Mouse (Mus musculus) spleen, adult 18-20 months (tissue): ENCODE measurements at regions not wholly inside any gene's neighbourhood (a gene's known extent, or its start where the extent isn't known, plus 50 kb on each side); places are given as distances from the start of the nearest gene placed in this dataset.
A peak's percentile ranks its signal among the peaks of the same experiment; 100 is the strongest.
"Not testable (repeated sequence)": the region's sequence is repeated elsewhere in the genome, so short reads cannot be mapped to it uniquely, and the experiment has no call there.

Source experiments
- DNase-seq, 2 experiments: peaks; one replicate each; pipeline ENCODE4 v3.0.0; 2022; ENCODE audit warnings: mixed read lengths in 2 of 2

- DNase-seq: no peak
These were observed 50.7 kb upstream of the Wdr26 start for GRCm38 (mm10) chr1:181262496-181262895.

GRCm38 (mm10) chr1:181263216-181263615 lies 51.4 kb upstream of the Wdr26 start:
- no peak for DNase-seq

- not testable (repeated sequence) for DNase-seq
These were observed 58.7 kb upstream of the Wdr26 start for GRCm38 (mm10) chr1:181270469-181270868.

GRCm38 (mm10) chr1:181271164-181271563 lies 59.4 kb upstream of the Wdr26 start:
- no peak for DNase-seq

- DNase-seq: no peak
These were observed 60.0 kb upstream of the Wdr26 start for GRCm38 (mm10) chr1:181271821-181272220.

GRCm38 (mm10) chr1:181272622-181273296 lies 61.0 kb upstream of the Wdr26 start:
- peak; percentile 60 to 80 for DNase-seq

GRCm38 (mm10) chr1:181273540-181274204 lies 61.9 kb upstream of the Wdr26 start:
- no peak for DNase-seq

- DNase-seq: no peak
These were observed 69.0 kb upstream of the Wdr26 start for GRCm38 (mm10) chr1:181280826-181281225.

- not testable (repeated sequence) for DNase-seq
These were observed 69.4 kb upstream of the Cnih3 start for GRCm38 (mm10) chr1:181282986-181283385.

GRCm38 (mm10) chr1:181283539-181283938 lies 68.9 kb upstream of the Cnih3 start:
- DNase-seq: not testable (repeated sequence)

GRCm38 (mm10) chr1:181284301-181285197 lies 67.9 kb upstream of the Cnih3 start:
- DNase-seq: peak in 1 of 2 experiments; percentile 24

GRCm38 (mm10) chr1:181285600-181285999 lies 66.8 kb upstream of the Cnih3 start:
- DNase-seq: no peak

- no peak for DNase-seq
These were observed 66.3 kb upstream of the Cnih3 start for GRCm38 (mm10) chr1:181286146-181286545.

GRCm38 (mm10) chr1:181287166-181287565 lies 65.3 kb upstream of the Cnih3 start:
- DNase-seq: no peak

- DNase-seq: no peak
These were observed 62.9 kb upstream of the Cnih3 start for GRCm38 (mm10) chr1:181289385-181290035.

- DNase-seq: no peak
These were observed 61.2 kb upstream of the Cnih3 start for GRCm38 (mm10) chr1:181291202-181291601.

GRCm38 (mm10) chr1:181291966-181292365 lies 60.5 kb upstream of the Cnih3 start:
- no peak for DNase-seq

- DNase-seq: no peak
These were observed 59.2 kb upstream of the Cnih3 start for GRCm38 (mm10) chr1:181293079-181293865.

GRCm38 (mm10) chr1:181295651-181296050 lies 56.8 kb upstream of the Cnih3 start:
- no peak for DNase-seq

- no peak for DNase-seq
These were observed 54.4 kb upstream of the Cnih3 start for GRCm38 (mm10) chr1:181298063-181298462.

- no peak for DNase-seq
These were observed 53.3 kb upstream of the Cnih3 start for GRCm38 (mm10) chr1:181299075-181299665.

- DNase-seq: no peak
These were observed 52.6 kb upstream of the Cnih3 start for GRCm38 (mm10) chr1:181299826-181300225.
